Mouse (Mus musculus): ENCODE measurements around the gene Rab40c. TPM values are rescaled to one million over a fixed set of nuclear protein-coding genes. Genes with fewer than 3 reads are reported as not detected.

Rab40c gene
- polyA plus RNA-seq, 1 experiment from 2014 or later, result 29.4 TPM

GRCm38 (mm10) chr17:25835816-25836215, 83.7 kb downstream of the Rab40c start:
- peaks cover 43% of the 10 kb centered on the region for H3K36me3 ChIP-seq (ENCODE audit: control insufficient read depth, insufficient read depth, low read length)
- H3K27me3 ChIP-seq (ENCODE audit: control insufficient read depth, insufficient read depth, low read length), result no peaks in the 10 kb centered on the region
- no peak overlapping the region for H3K4me3 ChIP-seq (replicated peaks; ENCODE audit: low read depth, low read length)
- peak overlapping the region; percentile 75 for H3K4me2 ChIP-seq (ENCODE audit: low read length)
- no peak overlapping the region for H3K27ac ChIP-seq (replicated peaks; ENCODE audit: low read depth, low read length)
- no peak for DNase-seq
- WGBS, result 94% methylated on average over 16 of the region's 16 CpGs
- peaks cover 60% of the 10 kb centered on the region for H3K4me1 ChIP-seq (ENCODE audit: control insufficient read depth, insufficient read depth, low read length)
- no peaks in the 10 kb centered on the region for H3K9me3 ChIP-seq (ENCODE audit: control insufficient read depth, low read length)
- no peak for ATAC-seq (ENCODE audit: low FRiP score, low TSS enrichment)
- H3K9ac ChIP-seq (replicated peaks; ENCODE audit: low read length), result no peak overlapping the region; the same call in 1 of the 2 replicates

- H3K27ac ChIP-seq (replicated peaks; ENCODE audit: low read depth, low read length), result no peak overlapping the region
- no peaks in the 10 kb centered on the region for H3K27me3 ChIP-seq (ENCODE audit: control insufficient read depth, insufficient read depth, low read length)
- ATAC-seq (ENCODE audit: low FRiP score, low TSS enrichment) (no peak), DNase-seq (no peak)
- no peaks in the 10 kb centered on the region for H3K9me3 ChIP-seq (ENCODE audit: control insufficient read depth, low read length)
- peaks cover 43% of the 10 kb centered on the region for H3K36me3 ChIP-seq (ENCODE audit: control insufficient read depth, insufficient read depth, low read length)
- H3K4me1 ChIP-seq (ENCODE audit: control insufficient read depth, insufficient read depth, low read length), result peaks cover 60% of the 10 kb centered on the region
- peak overlapping the region; percentile 95 for H3K4me2 ChIP-seq (ENCODE audit: low read length)
- no peak overlapping the region for H3K9ac ChIP-seq (replicated peaks; ENCODE audit: low read length)
- WGBS, result 95% methylated on average over 7 of the region's 7 CpGs
- no peak overlapping the region for H3K4me3 ChIP-seq (replicated peaks; ENCODE audit: low read depth, low read length)
Measured at GRCm38 (mm10) chr17:25835301-25835700, 84.2 kb downstream of the Rab40c start.

- Histone ChIP-seq H3K27me3 (ENCODE audit: control insufficient read depth, insufficient read depth, low read length) (no peaks in the 10 kb centered on the region), H3K9me3 (ENCODE audit: control insufficient read depth, low read length) (no peaks in the 10 kb centered on the region), H3K4me1 (ENCODE audit: control insufficient read depth, insufficient read depth, low read length) (peaks cover 64% of the 10 kb centered on the region), H3K27ac (replicated peaks; ENCODE audit: low read depth, low read length) (no peak overlapping the region), H3K4me2 (ENCODE audit: low read length) (peak overlapping the region; percentile 95), H3K4me3 (replicated peaks; ENCODE audit: low read depth, low read length) (peak overlapping the region; percentile 82), H3K36me3 (ENCODE audit: control insufficient read depth, insufficient read depth, low read length) (peaks cover 43% of the 10 kb centered on the region), H3K9ac (replicated peaks; ENCODE audit: low read length) (peak overlapping the region; percentile 81)
- ATAC-seq (ENCODE audit: low FRiP score, low TSS enrichment) (no peak), DNase-seq (no peak)
- 91% methylated on average over 12 of the region's 12 CpGs for WGBS
Measured at GRCm38 (mm10) chr17:25834595-25835222, 84.8 kb downstream of the Rab40c start.

GRCm38 (mm10) chr17:25833961-25834594, 85.4 kb downstream of the Rab40c start:
- Histone ChIP-seq H3K9ac (replicated peaks; ENCODE audit: low read length) (peak overlapping the region; percentile 81), H3K9me3 (ENCODE audit: control insufficient read depth, low read length) (no peaks in the 10 kb centered on the region), H3K27ac (replicated peaks; ENCODE audit: low read depth, low read length) (peak overlapping the region; percentile 97; the same call in 1 of the 2 replicates), H3K36me3 (ENCODE audit: control insufficient read depth, insufficient read depth, low read length) (peaks cover 40% of the 10 kb centered on the region), H3K4me3 (replicated peaks; ENCODE audit: low read depth, low read length) (peak overlapping the region; percentile 82), H3K4me2 (ENCODE audit: low read length) (peak overlapping the region; percentile 95), H3K27me3 (ENCODE audit: control insufficient read depth, insufficient read depth, low read length) (no peaks in the 10 kb centered on the region), H3K4me1 (ENCODE audit: control insufficient read depth, insufficient read depth, low read length) (peaks cover 67% of the 10 kb centered on the region)
- WGBS, result 64% methylated on average over 6 of the region's 6 CpGs
- ATAC-seq (ENCODE audit: low FRiP score, low TSS enrichment) (no peak), DNase-seq (no peak)

- Histone ChIP-seq H3K27ac (replicated peaks; ENCODE audit: low read depth, low read length) (peak within 1 kb of the TSS; percentile 97), H3K9me3 (ENCODE audit: control insufficient read depth, low read length) (no peaks in the 10 kb centered on the region), H3K4me3 (replicated peaks; ENCODE audit: low read depth, low read length) (peak within 1 kb of the TSS; percentile 82), H3K9ac (replicated peaks; ENCODE audit: low read length) (peak within 1 kb of the TSS; percentile 81), H3K36me3 (ENCODE audit: control insufficient read depth, insufficient read depth, low read length) (peaks cover 34% of the 10 kb centered on the region), H3K4me2 (ENCODE audit: low read length) (peak within 1 kb of the TSS; percentile 95), H3K4me1 (ENCODE audit: control insufficient read depth, insufficient read depth, low read length) (peaks cover 68% of the 10 kb centered on the region), H3K27me3 (ENCODE audit: control insufficient read depth, insufficient read depth, low read length) (no peaks in the 10 kb centered on the region)
- ATAC-seq (ENCODE audit: low FRiP score, low TSS enrichment) (peak; percentile 47; the same call in 1 of the 2 replicates), DNase-seq (peak; percentile 87)
- under 1% methylated on average over 24 of the region's 24 CpGs for WGBS
Measured at GRCm38 (mm10) chr17:25833291-25833663, 86.2 kb downstream of the Rab40c start, which contains the start of gene Stub1. TSS of gene Stub1 (minus strand) at chr17:25833404.

- Histone ChIP-seq H3K36me3 (ENCODE audit: control insufficient read depth, insufficient read depth, low read length) (peaks cover 31% of the 10 kb centered on the region), H3K27me3 (ENCODE audit: control insufficient read depth, insufficient read depth, low read length) (no peaks in the 10 kb centered on the region), H3K4me2 (ENCODE audit: low read length) (peak overlapping the region; percentile 95), H3K9me3 (ENCODE audit: control insufficient read depth, low read length) (no peaks in the 10 kb centered on the region), H3K9ac (replicated peaks; ENCODE audit: low read length) (peak overlapping the region; percentile 81), H3K4me3 (replicated peaks; ENCODE audit: low read depth, low read length) (peak overlapping the region; percentile 82), H3K27ac (replicated peaks; ENCODE audit: low read depth, low read length) (peak overlapping the region; percentile 97), H3K4me1 (ENCODE audit: control insufficient read depth, insufficient read depth, low read length) (peaks cover 65% of the 10 kb centered on the region)
- peak; percentile 92 for ATAC-seq (ENCODE audit: low FRiP score, low TSS enrichment)
- under 1% methylated on average over 77 of the region's 77 CpGs for WGBS
- peak; percentile 98 for DNase-seq
Measured at GRCm38 (mm10) chr17:25832436-25833290, 86.9 kb downstream of the Rab40c start.

Other genes with a start within 250 kb of the Rab40c start
- 4.3 and 6.0 TPM in 2 replicates for gene Gng13, start 202.6 kb downstream of the Rab40c start, polyA plus RNA-seq (2014; fragmentation: Nextera tagmentation; extraction: Ambion mirVana)
- gene Chtf18, start 192.3 kb downstream of the Rab40c start, polyA plus RNA-seq (2014; fragmentation: Nextera tagmentation; extraction: Ambion mirVana), result 4.5 and 5.0 TPM in 2 replicates
- 25.7 and 28.1 TPM in 2 replicates for gene Rpusd1, start 192.1 kb downstream of the Rab40c start, polyA plus RNA-seq (2014; fragmentation: Nextera tagmentation; extraction: Ambion mirVana)
- not detected in 2 replicates for gene Mslnl, start 183.7 kb downstream of the Rab40c start, polyA plus RNA-seq (2014; fragmentation: Nextera tagmentation; extraction: Ambion mirVana)
- 0.72 TPM in 1 of 2 replicates, not detected in the other for gene Msln, start 165.3 kb downstream of the Rab40c start, polyA plus RNA-seq (2014; fragmentation: Nextera tagmentation; extraction: Ambion mirVana)
- 32.7 and 33.3 TPM in 2 replicates for gene Narfl, start 146.0 kb downstream of the Rab40c start, polyA plus RNA-seq (2014; fragmentation: Nextera tagmentation; extraction: Ambion mirVana)
- 155 and 181 TPM in 2 replicates for gene Haghl, start 134.1 kb downstream of the Rab40c start, polyA plus RNA-seq (2014; fragmentation: Nextera tagmentation; extraction: Ambion mirVana)
- 0.18 and 0.20 TPM in 2 replicates for gene Ccdc78, start 133.1 kb downstream of the Rab40c start, polyA plus RNA-seq (2014; fragmentation: Nextera tagmentation; extraction: Ambion mirVana)
- gene Fam173a, start 126.8 kb downstream of the Rab40c start, polyA plus RNA-seq (2014; fragmentation: Nextera tagmentation; extraction: Ambion mirVana), result 89.0 and 103 TPM in 2 replicates
- not detected in 2 replicates for gene AC134908.4, start 124.1 kb downstream of the Rab40c start, polyA plus RNA-seq (2014; fragmentation: Nextera tagmentation; extraction: Ambion mirVana)
- gene Metrn, start 122.6 kb downstream of the Rab40c start, polyA plus RNA-seq (2014; fragmentation: Nextera tagmentation; extraction: Ambion mirVana), result 5.8 and 9.7 TPM in 2 replicates
- 37.2 and 39.8 TPM in 2 replicates for gene Fbxl16, start 110.6 kb downstream of the Rab40c start, polyA plus RNA-seq (2014; fragmentation: Nextera tagmentation; extraction: Ambion mirVana)
- 30.0 and 31.7 TPM in 2 replicates for gene Wdr24, start 96.1 kb downstream of the Rab40c start, polyA plus RNA-seq (2014; fragmentation: Nextera tagmentation; extraction: Ambion mirVana)
- 48.9 and 50.2 TPM in 2 replicates for gene Jmjd8, start 90.9 kb downstream of the Rab40c start, polyA plus RNA-seq (2014; fragmentation: Nextera tagmentation; extraction: Ambion mirVana)
- 310 and 386 TPM in 2 replicates for gene Stub1, start 86.3 kb downstream of the Rab40c start, polyA plus RNA-seq (2014; fragmentation: Nextera tagmentation; extraction: Ambion mirVana)
- gene Rhbdl1, start 82.4 kb downstream of the Rab40c start, polyA plus RNA-seq (2014; fragmentation: Nextera tagmentation; extraction: Ambion mirVana), result 45.5 and 57.4 TPM in 2 replicates
- 8.0 and 12.9 TPM in 2 replicates for gene Gm20683, start 78.0 kb downstream of the Rab40c start, polyA plus RNA-seq (2014; fragmentation: Nextera tagmentation; extraction: Ambion mirVana)
- 9.6 and 16.8 TPM in 2 replicates for gene Rhot2, start 74.9 kb downstream of the Rab40c start, polyA plus RNA-seq (2014; fragmentation: Nextera tagmentation; extraction: Ambion mirVana)
- gene Wdr90, start 58.2 kb downstream of the Rab40c start, polyA plus RNA-seq (2014; fragmentation: Nextera tagmentation; extraction: Ambion mirVana), result 14.4 and 17.1 TPM in 2 replicates
- 13.9 and 19.3 TPM in 2 replicates for gene Mcrip2, start 51.0 kb downstream of the Rab40c start, polyA plus RNA-seq (2014; fragmentation: Nextera tagmentation; extraction: Ambion mirVana)
- gene Mettl26, start 44.7 kb downstream of the Rab40c start, polyA plus RNA-seq (2014; fragmentation: Nextera tagmentation; extraction: Ambion mirVana), result 58.2 and 75.9 TPM in 2 replicates
- 0.61 and 0.70 TPM in 2 replicates for gene Wfikkn1, start 38.9 kb downstream of the Rab40c start, polyA plus RNA-seq (2014; fragmentation: Nextera tagmentation; extraction: Ambion mirVana)
- 53.6 and 57.9 TPM in 2 replicates for gene Pigq, start 25.2 kb upstream of the Rab40c start, polyA plus RNA-seq (2014; fragmentation: Nextera tagmentation; extraction: Ambion mirVana)
- 0.16 and 0.32 TPM in 2 replicates for gene Nhlrc4, start 25.2 kb upstream of the Rab40c start, polyA plus RNA-seq (2014; fragmentation: Nextera tagmentation; extraction: Ambion mirVana)
- 3.3 and 5.2 TPM in 2 replicates for gene A930017K11Rik, start 32.8 kb upstream of the Rab40c start, polyA plus RNA-seq (2014; fragmentation: Nextera tagmentation; extraction: Ambion mirVana)
- 21.1 and 25.7 TPM in 2 replicates for gene Capn15, start 66.1 kb upstream of the Rab40c start, polyA plus RNA-seq (2014; fragmentation: Nextera tagmentation; extraction: Ambion mirVana)
- 27.4 and 28.6 TPM in 2 replicates for gene Rab11fip3, start 149.8 kb upstream of the Rab40c start, polyA plus RNA-seq (2014; fragmentation: Nextera tagmentation; extraction: Ambion mirVana)
- gene Decr2, start 170.6 kb upstream of the Rab40c start, polyA plus RNA-seq (2014; fragmentation: Nextera tagmentation; extraction: Ambion mirVana), result 21.0 and 21.5 TPM in 2 replicates
- gene Nme4, start 175.9 kb upstream of the Rab40c start, polyA plus RNA-seq (2014; fragmentation: Nextera tagmentation; extraction: Ambion mirVana), result 17.5 and 23.7 TPM in 2 replicates
- gene Tmem8, start 193.6 kb upstream of the Rab40c start, polyA plus RNA-seq (2014; fragmentation: Nextera tagmentation; extraction: Ambion mirVana), result 2.4 and 2.9 TPM in 2 replicates
- gene Mrpl28, start 203.8 kb upstream of the Rab40c start, polyA plus RNA-seq (2014; fragmentation: Nextera tagmentation; extraction: Ambion mirVana), result 170 and 190 TPM in 2 replicates
- gene Axin1, start 219.0 kb upstream of the Rab40c start, polyA plus RNA-seq (2014; fragmentation: Nextera tagmentation; extraction: Ambion mirVana), result 13.4 and 16.9 TPM in 2 replicates

Data from midbrain, embryonic 14.5 days (tissue).